Mouse (Mus musculus): Measurements from ENCODE around the gene Otud7a.

The Otud7a gene

GRCm38 (mm10) chr7:63697921-63698320, 253.4 kb downstream of the Otud7a start:
- no peak for DNase-seq (ENCODE audit: low read depth, low spot score)

DNA sequence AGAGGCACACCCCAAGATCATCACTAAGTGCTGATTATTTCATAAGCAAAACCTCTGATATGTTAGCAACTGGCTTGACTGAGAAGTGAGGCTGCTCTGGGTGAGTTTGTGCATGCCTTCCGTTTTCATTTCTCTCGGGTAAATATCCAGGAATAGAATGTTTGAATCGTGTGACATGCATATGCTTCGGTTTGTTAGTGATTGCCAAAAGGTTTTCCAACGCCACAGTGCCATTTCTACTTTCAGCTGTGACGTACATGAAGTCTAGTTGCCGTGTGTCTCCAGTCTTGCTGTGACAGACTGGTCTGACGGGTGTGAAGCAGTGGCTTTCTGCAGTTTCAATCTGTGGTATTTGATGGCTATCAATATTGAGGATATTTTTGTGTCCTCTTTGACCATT, 273.4 kb downstream of the Otud7a start:
- DNase-seq (ENCODE audit: low read depth, low spot score), result no peak

GRCm38 (mm10) chr7:63719183-63719944, 274.8 kb downstream of the Otud7a start:
- DNase-seq (ENCODE audit: low read depth, low spot score), result no peak

DNA sequence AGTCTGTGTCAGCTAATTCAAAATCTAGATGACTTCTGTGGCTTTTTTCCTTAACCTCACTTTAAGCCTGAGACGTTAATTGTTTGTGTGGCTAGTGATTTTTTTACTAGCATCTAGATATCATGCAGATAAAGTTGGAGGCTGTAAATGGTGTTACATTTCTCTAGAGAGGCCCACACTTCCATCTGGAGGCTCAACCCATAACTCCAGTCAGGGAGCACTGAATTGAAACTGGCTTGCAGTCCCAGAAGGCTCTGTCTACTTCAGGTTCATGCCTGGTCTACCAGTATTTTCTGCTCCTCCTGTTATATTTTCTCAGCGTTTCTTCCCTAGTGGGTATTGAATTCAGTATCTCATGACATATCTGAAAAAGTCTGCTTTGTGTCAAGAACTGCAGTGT, 276.1 kb downstream of the Otud7a start:
- no peak for DNase-seq (ENCODE audit: low read depth, low spot score)

GRCm38 (mm10) chr7:63725040-63725729, 280.6 kb downstream of the Otud7a start:
- DNase-seq (ENCODE audit: low read depth, low spot score), result no peak

GRCm38 (mm10) chr7:63729605-63730004, 285.1 kb downstream of the Otud7a start:
- no peak for DNase-seq (ENCODE audit: low read depth, low spot score)

DNA sequence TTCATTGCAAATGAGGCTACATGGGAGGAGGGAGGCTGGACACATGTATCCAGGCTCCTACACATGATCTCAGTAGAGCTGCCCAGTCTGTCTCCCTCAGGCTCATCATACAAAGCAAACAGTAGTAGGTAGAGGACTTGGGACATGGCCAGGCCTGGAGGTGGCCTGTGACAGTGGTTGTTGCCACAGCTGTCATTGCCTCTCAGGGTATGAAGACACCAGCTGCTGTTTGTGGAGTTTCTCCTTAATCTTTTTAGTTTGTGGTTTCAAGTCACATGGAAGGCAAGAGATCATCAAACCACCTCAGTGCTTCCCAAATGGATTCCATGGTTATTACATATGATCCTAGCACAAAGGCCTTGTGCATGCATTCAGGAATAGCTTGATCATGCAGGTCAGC, 285.5 kb downstream of the Otud7a start:
- no peak for DNase-seq (ENCODE audit: low read depth, low spot score)

- peak; percentile 15 for DNase-seq (ENCODE audit: low read depth, low spot score)
These were observed 293.2 kb downstream of the Otud7a start for GRCm38 (mm10) chr7:63737725-63738124.

DNA sequence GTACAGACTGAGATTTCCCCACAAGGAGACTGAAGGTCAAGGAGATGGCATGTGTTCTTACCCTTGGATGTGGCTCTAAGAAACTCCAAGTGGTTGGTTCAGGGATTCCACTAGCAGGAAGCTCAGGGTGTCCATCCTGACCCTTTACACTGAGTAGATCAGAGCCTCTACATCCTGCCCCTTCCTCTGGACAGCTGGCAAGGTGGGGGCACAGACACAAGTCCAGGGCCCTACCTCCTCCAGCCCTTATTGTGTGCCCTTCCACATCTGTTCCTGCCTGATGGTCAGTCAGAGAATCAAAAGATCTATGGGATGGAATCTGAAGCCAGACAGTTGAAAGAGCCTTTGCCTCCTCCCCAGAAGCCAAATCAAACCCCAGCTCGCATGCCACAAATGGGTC, 293.6 kb downstream of the Otud7a start:
- no peak for DNase-seq (ENCODE audit: low read depth, low spot score)

GRCm38 (mm10) chr7:63743116-63743515, 298.6 kb downstream of the Otud7a start:
- no peak for DNase-seq (ENCODE audit: low read depth, low spot score)

DNA sequence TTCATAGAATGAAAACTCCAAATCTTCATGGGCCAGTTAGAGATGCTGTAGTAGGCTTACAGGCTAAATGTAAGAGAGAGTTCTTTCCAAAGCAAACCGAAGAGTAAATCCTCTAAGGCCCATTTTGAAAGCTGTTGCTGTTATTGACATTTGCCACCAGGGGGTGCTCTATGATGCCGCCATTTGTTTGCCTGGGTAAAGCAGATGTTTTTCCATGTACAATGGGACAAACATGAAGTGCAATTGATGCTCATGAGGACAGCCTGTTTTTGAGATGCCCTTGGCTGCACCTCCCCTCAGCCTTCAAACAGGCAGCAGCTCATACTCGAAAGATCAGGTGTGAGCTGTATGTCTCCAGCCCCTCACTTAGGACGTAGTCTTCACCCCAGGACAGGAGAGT, 307.5 kb downstream of the Otud7a start:
- peak; percentile 70 for DNase-seq (ENCODE audit: low read depth, low spot score)

DNA sequence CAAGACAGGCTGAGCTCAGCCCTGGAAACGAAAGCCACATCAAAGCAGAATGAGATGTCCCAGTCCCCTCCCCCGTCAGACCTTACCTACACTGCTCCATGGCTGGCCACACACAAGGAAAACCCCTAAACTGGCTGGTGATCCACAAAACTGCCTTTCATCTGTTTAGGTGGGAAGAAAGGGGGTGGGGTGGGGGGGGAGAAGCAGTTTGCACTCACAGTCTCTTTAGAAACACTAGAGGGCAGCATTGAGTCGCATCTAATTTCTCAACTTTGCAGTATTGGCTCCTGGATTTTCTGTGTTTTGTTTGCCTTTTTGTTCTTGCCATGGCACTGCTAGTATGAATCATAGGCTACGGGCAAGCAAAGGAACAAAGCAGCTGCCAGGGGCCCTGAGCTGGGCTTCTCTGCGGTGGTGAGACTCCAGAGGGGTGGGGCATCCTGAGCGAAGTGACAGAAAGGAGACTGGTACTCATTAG, 308.8 kb downstream of the Otud7a start:
- peak; percentile 84 for DNase-seq (ENCODE audit: low read depth, low spot score)

GRCm38 (mm10) chr7:63754573-63755475, 310.3 kb downstream of the Otud7a start:
- no peak for DNase-seq (ENCODE audit: low read depth, low spot score)

DNA sequence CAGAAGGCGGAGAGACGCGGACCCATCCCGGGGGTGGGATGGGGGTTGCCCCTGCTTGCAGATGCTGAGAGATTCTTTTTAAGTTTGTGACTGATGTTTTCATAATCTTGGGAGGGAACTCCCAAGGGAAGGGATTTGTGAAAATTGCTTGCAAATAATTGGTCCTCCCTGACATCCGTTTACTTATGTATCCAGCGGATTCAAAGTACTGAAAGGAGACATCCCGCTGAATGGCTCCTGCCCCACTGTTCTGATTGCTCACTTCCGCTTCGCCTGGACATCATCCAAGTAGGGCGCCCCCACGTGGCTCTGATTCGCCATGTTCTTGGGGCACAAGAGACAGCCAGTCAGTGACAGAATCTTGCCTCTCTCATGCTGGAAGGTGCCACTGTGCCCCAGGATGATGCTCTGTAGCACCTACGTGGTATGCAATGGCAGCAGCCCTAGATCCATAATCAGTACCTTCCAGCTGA, 311.0 kb downstream of the Otud7a start:
- DNase-seq (ENCODE audit: low read depth, low spot score), result no peak

DNA sequence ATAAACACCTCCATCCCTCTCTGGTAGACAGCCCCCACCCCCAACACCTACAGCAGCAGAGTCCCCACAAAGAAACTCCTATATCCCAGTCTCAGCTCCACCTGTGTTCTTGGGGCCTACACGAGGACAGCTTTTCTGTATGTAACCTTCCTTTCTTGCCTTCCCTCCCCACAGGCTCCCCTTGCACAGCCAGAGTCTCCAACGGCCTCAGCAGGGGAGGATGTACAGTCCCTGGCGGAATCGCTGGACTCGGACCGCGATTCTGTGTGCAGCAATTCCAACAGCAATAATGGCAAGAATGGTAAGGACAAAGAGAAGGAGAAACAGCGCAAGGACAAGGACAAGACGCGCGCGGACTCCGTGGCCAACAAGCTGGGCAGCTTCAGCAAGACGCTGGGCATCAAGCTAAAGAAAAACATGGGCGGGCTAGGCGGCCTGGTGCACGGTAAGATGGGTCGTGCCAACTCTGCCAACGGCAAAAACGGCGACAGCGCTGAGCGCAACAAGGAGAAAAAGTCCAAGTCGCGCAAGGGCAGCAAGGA, 312.7 kb downstream of the Otud7a start:
- no peak for DNase-seq (ENCODE audit: low read depth, low spot score)

GRCm38 (mm10) chr7:63757678-63758239, 313.2 kb downstream of the Otud7a start:
- no peak for DNase-seq (ENCODE audit: low read depth, low spot score)

DNA sequence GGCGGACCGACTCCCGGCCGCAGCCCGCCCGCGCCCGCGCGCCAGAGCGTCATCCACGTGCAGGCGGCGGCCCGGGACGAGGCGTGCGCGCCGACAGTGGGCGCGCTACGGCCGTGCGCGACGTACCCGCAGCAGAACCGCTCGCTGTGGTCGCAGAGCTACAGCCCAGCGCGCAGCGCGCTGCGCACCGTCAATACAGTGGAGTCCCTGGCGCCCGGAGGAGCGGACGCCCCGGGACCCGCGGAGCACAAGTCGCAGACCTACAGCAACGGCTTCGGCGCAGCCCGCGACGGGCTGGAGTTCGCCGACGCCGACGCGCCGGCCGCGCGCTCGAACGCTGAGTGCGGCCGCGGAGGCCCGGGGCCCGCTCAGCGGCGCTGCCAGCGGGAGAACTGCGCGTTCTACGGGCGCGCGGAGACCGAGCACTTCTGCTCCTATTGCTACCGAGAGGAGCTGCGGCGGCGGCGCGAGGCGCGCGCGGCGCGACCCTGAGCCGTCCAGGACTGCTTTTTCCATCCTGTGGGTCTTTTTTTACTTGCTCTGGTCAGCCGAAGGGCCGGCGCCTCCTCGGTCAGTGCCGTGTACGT, 313.8 kb downstream of the Otud7a start:
- DNase-seq (ENCODE audit: low read depth, low spot score), result no peak

- no peak for DNase-seq (ENCODE audit: low read depth, low spot score)
These were observed 315.1 kb downstream of the Otud7a start for GRCm38 (mm10) chr7:63759606-63760005.

- DNase-seq (ENCODE audit: low read depth, low spot score), result no peak
These were observed 318.0 kb downstream of the Otud7a start for GRCm38 (mm10) chr7:63762529-63762928.

GRCm38 (mm10) chr7:63768398-63769029, 324.0 kb downstream of the Otud7a start:
- no peak for DNase-seq (ENCODE audit: low read depth, low spot score)
